Mouse (Mus musculus) lung, postnatal 36 days (tissue): Measurements from ENCODE around the gene Tmem204.
"Not testable (repeated sequence)": the region's sequence is repeated elsewhere in the genome, so short reads cannot be mapped to it uniquely, and the experiment has no call there.

Experiments used
- DNase-seq: peaks from one replicate; pipeline ENCODE4 v3.0.0; 2022; ENCODE audit warnings: mixed read lengths

Gene Tmem204

GRCm38 (mm10) chr17:25083444-25083931 lies at the start of gene Tmem204:
Tmem204 (minus strand) TSS chr17:25083591.
- DNase-seq = peak; percentile 86

GRCm38 (mm10) chr17:25130060-25130459 lies 46.7 kb upstream of the Tmem204 start:
- peak; percentile 10 for DNase-seq

- no peak for DNase-seq
Observed at GRCm38 (mm10) chr17:25127681-25128080, 44.3 kb upstream of the Tmem204 start.

- DNase-seq = no peak
Observed at GRCm38 (mm10) chr17:25127079-25127478, 43.7 kb upstream of the Tmem204 start.

GRCm38 (mm10) chr17:25125442-25126060 lies 42.2 kb upstream of the Tmem204 start:
- not testable (repeated sequence) for DNase-seq

- DNase-seq = peak; percentile 38
Observed at GRCm38 (mm10) chr17:25123979-25124378, 40.6 kb upstream of the Tmem204 start.

- DNase-seq = no peak
Observed at GRCm38 (mm10) chr17:25120406-25120805, 37.0 kb upstream of the Tmem204 start, which contains the start of gene Ptx4. Ptx4 (plus strand) TSS chr17:25120760.

GRCm38 (mm10) chr17:25117263-25117662 lies 33.9 kb upstream of the Tmem204 start:
- DNase-seq = peak; percentile 28

- DNase-seq = peak; percentile 96
Observed at GRCm38 (mm10) chr17:25115664-25116432, 32.5 kb upstream of the Tmem204 start, which contains the start of gene Telo2. Telo2 (minus strand) TSS chr17:25115967.

GRCm38 (mm10) chr17:25114908-25115645 lies 31.7 kb upstream of the Tmem204 start:
- DNase-seq = no peak

- DNase-seq = no peak
Observed at GRCm38 (mm10) chr17:25112423-25112810, 29.0 kb upstream of the Tmem204 start.

- DNase-seq = peak; percentile 40
Observed at GRCm38 (mm10) chr17:25111739-25112422, 28.5 kb upstream of the Tmem204 start.

GRCm38 (mm10) chr17:25111220-25111619 lies 27.8 kb upstream of the Tmem204 start:
- no peak for DNase-seq

GRCm38 (mm10) chr17:25110590-25110989 lies 27.2 kb upstream of the Tmem204 start:
- DNase-seq = no peak

- peak; percentile 73 for DNase-seq
Observed at GRCm38 (mm10) chr17:25109578-25109977, 26.2 kb upstream of the Tmem204 start.

GRCm38 (mm10) chr17:25107786-25108185 lies 24.4 kb upstream of the Tmem204 start:
- no peak for DNase-seq

- DNase-seq = no peak
Observed at GRCm38 (mm10) chr17:25101338-25101737, 17.9 kb upstream of the Tmem204 start.

- DNase-seq = no peak
Observed at GRCm38 (mm10) chr17:25100052-25100451, 16.7 kb upstream of the Tmem204 start.

GRCm38 (mm10) chr17:25096221-25096620 lies 12.8 kb upstream of the Tmem204 start:
- DNase-seq = no peak

- no peak for DNase-seq
Observed at GRCm38 (mm10) chr17:25090450-25090849, 7.1 kb upstream of the Tmem204 start.

GRCm38 (mm10) chr17:25089158-25089557 lies 5.8 kb upstream of the Tmem204 start:
- no peak for DNase-seq

- no peak for DNase-seq
Observed at GRCm38 (mm10) chr17:25086724-25087123, 3.3 kb upstream of the Tmem204 start.
